Mouse (Mus musculus): ENCODE measurements around the gene Osbpl11.
"Not testable (repeated sequence)": the region's sequence is repeated elsewhere in the genome, so short reads cannot be mapped to it uniquely, and the experiment has no call there.

Osbpl11 gene

GRCm38 (mm10) chr16:33177722-33178121 is 7.1 kb upstream of the Osbpl11 start:
- DNase-seq (ENCODE audit: low spot score in 2 of 2), result no peak

DNA sequence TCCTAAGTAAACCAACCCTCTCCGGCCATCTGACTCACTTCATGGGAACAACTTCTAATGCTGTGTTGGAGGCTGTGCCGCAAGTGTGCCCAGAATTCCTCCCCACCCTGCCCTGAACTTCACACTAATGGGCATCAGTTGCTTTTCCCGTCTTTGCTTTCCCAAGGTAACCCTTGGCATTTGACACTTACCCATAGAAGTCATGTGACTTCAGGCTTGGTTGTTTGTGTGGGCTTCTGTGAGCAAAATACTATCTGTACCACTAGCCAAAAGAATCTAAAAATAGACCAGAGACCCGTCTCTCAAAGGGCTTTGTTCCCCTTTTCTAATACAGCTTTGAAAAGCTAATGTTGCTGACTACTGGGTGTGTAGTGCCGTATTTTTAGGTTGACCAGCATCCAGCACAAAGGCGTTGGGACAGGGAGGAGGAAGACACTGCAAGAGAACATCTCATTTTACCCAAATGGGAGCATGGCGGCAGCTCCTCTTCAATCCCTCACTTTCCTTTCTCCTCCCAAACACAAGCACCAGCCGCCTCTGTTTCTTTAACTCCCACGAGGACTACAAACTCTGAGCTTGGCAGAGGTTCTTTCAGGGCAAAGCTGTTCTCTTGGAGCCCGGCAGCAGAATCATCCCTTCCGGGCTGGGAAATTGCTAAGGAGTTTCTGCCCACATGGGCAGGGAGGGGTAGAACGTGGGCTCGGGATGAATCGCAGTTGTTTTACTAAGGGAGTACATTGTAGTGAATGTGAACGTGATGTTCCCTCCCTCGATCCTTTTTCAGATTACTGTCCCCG is 6.4 kb upstream of the Osbpl11 start:
- DNase-seq (ENCODE audit: low spot score in 2 of 2), result peak; percentile 59 to 81

DNA sequence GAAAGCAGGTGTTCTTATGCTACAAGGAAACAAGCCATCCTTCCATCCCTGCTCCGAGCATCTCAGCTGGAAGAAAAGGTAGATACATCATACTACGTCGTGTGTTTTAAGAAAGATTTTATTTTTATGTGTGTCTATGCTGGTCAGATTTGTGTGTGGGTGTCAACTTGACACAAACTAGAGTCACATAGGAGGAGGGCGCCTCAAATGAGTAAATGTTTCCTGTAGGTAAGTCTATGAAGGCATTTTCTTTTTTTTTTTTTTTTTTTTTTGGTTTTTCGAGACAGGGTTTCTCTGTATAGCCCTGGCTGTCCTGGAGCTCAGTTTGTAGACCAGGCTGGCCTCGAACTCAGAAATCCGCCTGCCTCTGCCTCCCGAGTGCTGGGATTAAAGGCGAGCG is 5.6 kb upstream of the Osbpl11 start:
- not testable (repeated sequence) for DNase-seq (ENCODE audit: low spot score in 2 of 2)

DNA sequence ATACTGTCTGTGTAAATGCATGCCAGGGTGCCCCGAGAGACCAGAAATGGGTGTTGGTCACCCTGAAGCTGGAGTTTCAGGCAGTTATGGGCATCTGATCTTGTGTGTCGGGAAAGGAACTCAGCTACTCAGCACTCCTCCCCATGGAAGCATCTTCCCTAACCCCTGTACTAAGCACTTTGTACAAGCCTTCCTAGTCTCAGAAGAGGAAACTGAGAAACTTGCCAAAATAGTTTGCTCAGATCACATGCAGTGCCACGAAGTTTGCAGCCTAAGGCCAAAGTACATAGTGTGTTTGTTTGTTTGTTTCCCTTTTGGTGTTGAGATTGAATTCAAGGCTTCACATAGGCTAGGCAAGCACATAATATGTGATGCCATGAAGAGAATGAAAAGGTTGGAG is 5.0 kb upstream of the Osbpl11 start:
- no peak for DNase-seq (ENCODE audit: low spot score in 2 of 2)

GRCm38 (mm10) chr16:33180793-33181192 is 4.1 kb upstream of the Osbpl11 start:
- no peak for DNase-seq (ENCODE audit: low spot score in 2 of 2)

DNA sequence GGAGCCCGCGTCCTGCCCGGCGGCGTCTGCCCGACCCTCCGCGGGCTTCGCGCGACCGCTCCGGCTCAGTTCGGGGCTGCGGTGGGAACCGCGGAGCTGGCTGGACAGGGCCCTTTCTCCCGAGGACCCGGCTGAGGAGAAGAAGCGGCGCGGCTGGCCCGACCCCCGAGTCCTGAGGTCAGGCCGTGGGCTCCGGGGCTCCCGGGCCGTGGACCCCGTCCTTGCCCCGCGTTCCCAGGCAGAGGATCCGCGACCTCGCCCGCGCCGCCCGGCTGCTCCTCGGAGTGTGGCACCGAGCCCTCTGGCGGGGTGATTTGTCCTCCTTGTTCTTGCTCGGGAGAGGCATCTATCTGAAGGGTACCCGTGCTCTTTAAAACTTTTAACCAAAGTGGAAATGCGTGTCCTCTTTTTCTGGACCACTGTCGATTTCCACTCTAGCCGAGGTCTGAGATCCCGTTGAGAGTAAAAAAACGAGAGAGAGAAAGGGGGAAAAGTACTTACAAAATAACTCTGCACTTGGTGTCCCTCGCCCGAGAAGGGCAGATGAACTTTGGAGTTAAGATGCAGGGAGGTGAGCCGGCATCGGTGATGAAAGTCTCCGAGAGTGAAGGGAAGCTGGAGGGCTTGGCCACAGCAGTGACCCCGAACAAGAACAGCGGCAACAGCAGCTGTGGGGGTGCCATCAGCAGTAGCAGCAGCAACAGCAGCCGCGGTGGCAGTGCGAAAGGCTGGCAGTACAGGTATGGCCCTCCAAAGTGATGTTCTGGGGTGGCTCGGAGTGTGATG is 583 bp downstream of the Osbpl11 start:
- DNase-seq (ENCODE audit: low spot score in 2 of 2), result peak in 1 of 2 experiments; percentile 23

- DNase-seq (ENCODE audit: low spot score in 2 of 2), result no peak
Observed at GRCm38 (mm10) chr16:33186134-33186533, 1.3 kb downstream of the Osbpl11 start.

GRCm38 (mm10) chr16:33188076-33188475 is 3.2 kb downstream of the Osbpl11 start:
- no peak for DNase-seq (ENCODE audit: low spot score in 2 of 2)

DNA sequence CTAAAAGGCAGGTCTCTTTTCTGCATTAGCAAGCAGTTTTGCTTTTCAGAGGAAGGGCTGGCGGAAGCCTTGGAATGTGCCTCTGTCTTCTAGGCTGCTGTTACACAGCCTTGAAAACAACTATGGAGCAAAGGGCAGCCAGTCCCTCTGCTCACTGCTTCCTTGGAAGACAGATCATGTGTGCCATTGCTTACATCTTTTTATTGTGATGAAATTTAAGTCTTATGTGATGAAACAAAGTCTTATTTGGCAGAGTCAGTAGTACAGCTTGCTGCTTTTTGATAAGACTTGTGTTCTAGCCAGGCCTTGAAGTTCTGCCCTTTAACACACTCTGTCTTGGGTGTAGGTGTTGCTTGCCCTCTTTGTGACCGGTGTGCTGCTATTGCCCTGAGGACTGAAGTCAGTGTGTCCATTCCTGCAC is 6.8 kb downstream of the Osbpl11 start:
- no peak for DNase-seq (ENCODE audit: low spot score in 2 of 2)

DNA sequence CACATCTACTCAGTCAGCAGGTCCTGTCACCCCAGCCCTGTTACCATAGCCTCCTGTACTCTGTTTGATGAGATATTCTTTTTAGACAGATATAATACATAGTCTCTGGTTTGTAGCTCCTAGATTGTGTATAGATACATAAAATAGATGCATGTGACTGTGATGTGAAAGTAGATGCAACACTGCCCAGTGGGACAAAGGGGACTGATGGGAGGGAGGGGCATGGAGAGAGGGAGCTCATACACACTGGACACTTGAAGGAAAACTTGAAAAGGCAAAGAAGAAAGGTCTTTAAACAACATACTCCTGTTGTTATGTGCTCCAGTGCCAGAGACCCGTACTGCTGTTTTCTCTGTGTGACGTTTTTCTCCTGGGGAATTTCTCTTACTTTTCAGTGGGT is 7.4 kb downstream of the Osbpl11 start:
- DNase-seq (ENCODE audit: low spot score in 2 of 2), result no peak

DNA sequence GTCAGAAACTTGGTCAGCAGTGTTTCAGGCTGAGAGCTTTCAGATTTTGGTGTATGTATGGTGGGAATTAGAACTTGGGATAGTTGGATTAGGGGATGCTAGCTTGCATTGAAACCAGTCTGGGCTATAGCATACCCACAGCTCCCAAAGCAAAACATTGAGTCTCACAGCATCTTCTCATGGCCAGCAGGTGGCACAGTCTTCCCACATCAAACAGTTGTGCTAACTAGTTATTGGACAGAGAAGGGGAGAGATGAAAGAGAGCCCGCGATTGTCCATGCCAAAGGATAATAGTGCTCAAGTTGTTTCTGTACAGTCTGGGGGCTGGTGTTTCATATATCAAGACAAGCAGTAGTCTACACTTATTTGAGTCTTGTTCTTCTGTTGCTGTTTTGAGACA is 8.8 kb downstream of the Osbpl11 start:
- peak in 1 of 2 experiments; percentile 58 for DNase-seq (ENCODE audit: low spot score in 2 of 2)

DNA sequence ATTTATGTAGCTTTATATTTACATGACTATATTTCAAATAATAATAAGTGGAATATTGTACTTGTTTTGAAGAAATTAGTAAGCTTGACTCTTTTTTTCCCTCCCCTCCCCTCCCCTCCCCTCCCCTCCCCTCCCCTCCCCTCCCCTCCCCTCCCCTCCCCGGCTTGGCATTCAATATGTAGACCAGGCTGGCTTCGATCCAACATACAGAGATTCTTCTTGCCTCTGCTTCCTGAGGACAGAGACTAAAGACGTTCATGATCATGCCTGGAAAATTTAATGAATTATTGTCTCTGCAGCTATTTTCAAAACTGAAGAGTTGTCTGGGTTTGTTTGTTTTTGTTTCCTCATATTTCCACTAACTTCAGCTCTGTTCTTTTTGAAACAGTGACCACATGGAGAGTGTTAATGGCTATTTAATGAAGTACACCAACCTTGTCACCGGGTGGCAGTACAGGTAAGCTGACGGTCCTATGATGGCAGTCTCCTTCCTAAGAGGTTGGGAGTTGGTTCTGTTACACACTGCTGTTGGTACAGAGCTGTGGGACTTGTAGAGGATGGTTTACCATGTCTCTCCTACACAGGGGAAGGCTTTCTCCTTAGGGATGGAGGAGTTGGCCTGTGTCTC is 10.9 kb downstream of the Osbpl11 start:
- no peak for DNase-seq (ENCODE audit: low spot score in 2 of 2)

GRCm38 (mm10) chr16:33196578-33196977 is 11.7 kb downstream of the Osbpl11 start:
- no peak for DNase-seq (ENCODE audit: low spot score in 2 of 2)

DNA sequence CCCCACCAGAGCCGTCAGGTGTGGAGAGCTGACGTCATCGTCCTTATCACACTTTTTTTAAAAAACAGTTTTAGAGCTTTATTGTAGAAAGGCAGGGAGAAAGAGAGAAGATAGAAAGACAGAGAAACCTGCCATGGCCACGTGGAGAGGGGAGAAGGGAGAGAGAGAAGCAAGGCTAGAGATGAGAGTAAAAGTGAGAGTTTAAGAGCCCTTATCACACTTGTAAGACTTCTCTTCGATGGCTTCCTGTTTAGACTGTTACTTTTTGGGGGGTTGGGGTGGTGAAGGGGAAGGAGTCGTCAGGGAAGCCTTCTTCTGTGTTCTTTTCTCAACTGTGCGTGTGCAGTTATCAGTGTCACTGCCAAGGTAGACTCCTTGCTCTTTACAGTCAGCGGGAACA is 15.7 kb downstream of the Osbpl11 start:
- DNase-seq (ENCODE audit: low spot score in 2 of 2), result no peak

GRCm38 (mm10) chr16:33210812-33211211 is 25.9 kb downstream of the Osbpl11 start:
- no peak for DNase-seq (ENCODE audit: low spot score in 2 of 2)

DNA sequence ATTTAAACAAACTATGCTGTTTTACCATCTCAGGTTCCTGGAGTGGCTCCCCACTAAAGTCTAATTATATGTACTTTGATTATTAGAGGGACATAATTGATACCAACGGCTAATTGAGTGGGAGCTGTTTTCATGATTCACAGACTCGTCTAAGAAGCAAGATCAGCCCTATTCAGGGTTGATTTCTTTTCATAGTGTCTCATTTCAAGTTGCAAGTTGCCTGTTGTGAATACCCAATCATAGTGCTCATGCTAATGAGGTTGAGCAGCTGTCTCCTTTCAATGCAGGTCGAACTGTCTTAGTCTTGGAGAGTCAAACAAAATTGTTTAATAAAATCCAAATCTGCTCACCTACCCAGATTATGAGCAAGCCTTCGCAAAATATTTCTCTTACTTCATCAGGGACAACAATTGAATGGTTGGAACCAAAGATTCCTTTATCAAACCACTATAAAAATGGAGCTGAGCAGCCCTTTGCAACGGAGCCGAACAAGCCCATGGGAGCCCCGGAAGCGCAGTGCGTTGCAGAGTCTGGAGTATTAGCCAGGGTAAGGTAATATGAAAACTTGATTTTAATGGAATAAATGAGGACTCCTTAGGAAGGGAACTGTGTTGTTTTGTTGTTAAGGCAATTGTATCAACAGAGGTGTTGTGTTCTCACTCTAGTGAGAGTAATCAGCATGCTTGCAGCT is 31.6 kb downstream of the Osbpl11 start:
- DNase-seq (ENCODE audit: low spot score in 2 of 2), result no peak

- not testable (repeated sequence) for DNase-seq (ENCODE audit: low spot score in 2 of 2)
Observed at GRCm38 (mm10) chr16:33217553-33218085, 32.7 kb downstream of the Osbpl11 start.

- DNase-seq (ENCODE audit: low spot score in 2 of 2), result no peak
Observed at GRCm38 (mm10) chr16:33222482-33222881, 37.6 kb downstream of the Osbpl11 start.

DNA sequence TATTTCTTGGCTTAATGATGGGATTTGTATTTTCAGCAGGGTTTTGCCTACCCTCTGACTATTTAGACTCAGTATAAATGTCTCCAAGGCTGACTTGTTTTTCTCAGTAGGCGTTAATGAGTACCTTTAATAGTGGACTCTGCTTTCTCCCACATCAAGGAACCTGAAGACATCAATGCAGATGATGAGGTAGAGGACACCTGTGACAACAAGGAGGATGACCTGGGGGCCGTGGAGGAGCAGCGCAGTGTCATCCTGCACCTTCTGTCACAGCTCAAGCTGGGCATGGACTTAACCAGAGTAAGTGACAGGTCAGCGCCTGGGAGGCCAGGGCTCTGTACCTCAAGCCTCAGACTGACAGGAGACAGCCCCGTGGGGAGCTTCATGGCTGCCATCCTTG is 39.5 kb downstream of the Osbpl11 start:
- no peak for DNase-seq (ENCODE audit: low spot score in 2 of 2)

GRCm38 (mm10) chr16:33234128-33234527 is 49.3 kb downstream of the Osbpl11 start:
- no peak for DNase-seq (ENCODE audit: low spot score in 2 of 2)

DNA sequence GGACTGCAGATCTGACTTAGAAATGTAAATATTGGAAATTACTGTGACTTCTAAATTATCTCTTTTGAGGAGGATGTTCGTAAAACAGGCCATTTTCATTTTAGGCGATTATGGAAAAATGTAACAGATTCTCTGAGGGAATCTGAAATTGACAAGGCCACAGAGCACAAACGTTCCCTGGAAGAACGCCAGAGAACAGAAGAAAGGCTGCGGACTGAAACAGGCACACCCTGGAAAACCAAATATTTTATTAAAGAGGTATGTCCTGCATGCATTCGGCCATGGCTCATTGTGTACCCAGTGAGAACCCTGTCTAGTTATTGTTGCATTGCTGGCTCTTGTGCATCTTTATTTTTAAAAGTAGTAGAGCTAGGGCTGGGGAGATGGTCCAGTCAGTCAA is 51.3 kb downstream of the Osbpl11 start:
- DNase-seq (ENCODE audit: low spot score in 2 of 2), result no peak

GRCm38 (mm10) chr16:33239305-33239704 is 54.4 kb downstream of the Osbpl11 start:
- no peak for DNase-seq (ENCODE audit: low spot score in 2 of 2)
